Mouse (Mus musculus) C2C12 (cell line): Measurements from ENCODE around the gene Syne1.

ENCODE experiments used
- CEBPB ChIP-seq: IDR thresholded peaks from one replicate; pipeline ENCODE4 v1.6.1; 2011; ENCODE audit warnings: low read depth, mild to moderate bottlenecking, control low read depth, moderate library complexity
- CTCF ChIP-seq: IDR thresholded peaks from one replicate; pipeline ENCODE4 v1.5.1; 2011; ENCODE audit not compliant: control insufficient read depth, insufficient read depth, insufficient read length
- MYOD1 ChIP-seq: IDR thresholded peaks from one replicate; pipeline ENCODE4 v1.6.1; 2011; ENCODE audit warnings: low read depth; ENCODE audit not compliant: control insufficient read depth, insufficient read length
- USF1 ChIP-seq: IDR thresholded peaks from one replicate; pipeline ENCODE4 v1.6.1; 2011; ENCODE audit warnings: low read depth, mild to moderate bottlenecking, control low read depth, moderate library complexity

DNA sequence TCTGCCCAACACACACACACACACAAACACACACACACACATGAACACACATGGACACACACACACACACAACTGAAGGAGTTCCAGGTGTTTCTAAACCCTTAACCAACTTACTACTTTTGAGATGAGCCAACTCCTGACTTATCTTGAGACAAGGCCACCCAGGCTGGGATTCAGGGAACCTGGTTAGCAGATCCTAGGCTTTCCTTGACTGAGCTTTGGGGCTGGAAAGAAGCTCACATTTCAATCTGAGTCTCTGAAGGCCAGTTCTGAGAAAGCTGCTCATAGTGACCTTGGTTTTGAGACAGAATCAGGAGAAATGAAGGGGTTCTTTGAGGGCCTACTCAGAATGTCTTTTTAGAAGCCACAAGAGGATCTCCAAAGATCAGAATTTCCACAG is 579.7 kb downstream of the Syne1 start:
- TF ChIP-seq CEBPB (no peak), CTCF (no peak), USF1 (no peak), MYOD1 (no peak)
